Mouse (Mus musculus) limb, embryonic 11.5 days (tissue): ENCODE data around the gene Pid1. TPM values are rescaled to one million over a fixed set of nuclear protein-coding genes. Genes with fewer than 3 reads are reported as not detected.

Experiments used
- ATAC-seq: fragments of 200-750 bp; cut with Nextera tagmentation; 2 replicates; pipeline ENCODE4 v1.8.0; 2017; ENCODE audit warnings: low read depth; ENCODE audit not compliant: insufficient number of reproducible peaks, low FRiP score, low TSS enrichment
- DNase-seq: peaks from one replicate; pipeline ENCODE4 v3.0.0-alpha.2; 2015; ENCODE audit warnings: low spot score
- H3K27ac ChIP-seq: fragments of 300-500 bp; sonication (generic); replicated peaks from 2 replicates; pipeline ENCODE4 v1.5.1; 2014; ENCODE audit warnings: low read depth, mild to moderate bottlenecking, low read length
- H3K27me3 ChIP-seq: fragments of 300-500 bp; sonication (generic); 2 replicates; pipeline ENCODE4 v1.6.1; 2014; ENCODE audit warnings: mild to moderate bottlenecking, low read length, mixed read lengths; ENCODE audit not compliant: control insufficient read depth, insufficient read depth
- H3K36me3 ChIP-seq: fragments of 300-500 bp; sonication (generic); 2 replicates; pipeline ENCODE4 v1.6.1; 2014; ENCODE audit warnings: mild to moderate bottlenecking, low read length, moderate library complexity, mixed read lengths; ENCODE audit not compliant: control insufficient read depth, insufficient read depth
- H3K4me1 ChIP-seq: fragments of 300-500 bp; sonication (generic); 2 replicates; pipeline ENCODE4 v1.6.1; 2014; ENCODE audit warnings: low read length, mixed read lengths; ENCODE audit not compliant: control insufficient read depth, insufficient read depth
- H3K4me2 ChIP-seq: fragments of 300-500 bp; sonication (generic); 2 replicates; pipeline ENCODE4 v1.6.1; 2014; ENCODE audit warnings: low read depth, mild to moderate bottlenecking, moderate library complexity; ENCODE audit not compliant: severe bottlenecking
- H3K4me3 ChIP-seq: fragments of 300-500 bp; sonication (generic); 2 replicates; pipeline ENCODE4 v1.5.1; 2014; ENCODE audit warnings: low read depth, low read length
- H3K9ac ChIP-seq: fragments of 300-500 bp; sonication (generic); 2 replicates; pipeline ENCODE4 v1.6.1; 2014; ENCODE audit warnings: mild to moderate bottlenecking, low read length
- H3K9me3 ChIP-seq: fragments of 300-500 bp; sonication (generic); 2 replicates; pipeline ENCODE4 v1.6.1; 2016; ENCODE audit warnings: low read length; ENCODE audit not compliant: control insufficient read depth
- WGBS: fragments of 180-500 bp; shearing (Covaris S2); extraction: QIAGEN DNeasy Blood & Tissue Kit; methylation state at CpG from one replicate; pipeline ENCODE4 v1.1.7; 2014; 5-methylcytosine and 5-hydroxymethylcytosine counted together
- polyA plus RNA-seq: library from polyadenylated mRNA; unstranded; fragments of >200 nt; fragmentation: Nextera tagmentation; extraction: Ambion mirVana; gene quantifications from 2 replicates; pipeline ENCODE4 v1.2.1, GENCODE M21; 2014

Gene Pid1
- 7.6 and 8.5 TPM in 2 replicates for polyA plus RNA-seq

- Histone ChIP-seq H3K9me3 (no peaks in the 10 kb centered on the region), H3K27ac (no peak within 1 kb of the TSS), H3K4me1 (no peaks in the 10 kb centered on the region), H3K36me3 (no peaks in the 10 kb centered on the region), H3K4me3 (no peak within 1 kb of the TSS), H3K27me3 (no peaks in the 10 kb centered on the region), H3K4me2 (no peak within 1 kb of the TSS), H3K9ac (no peak within 1 kb of the TSS)
- ATAC-seq (no peak), DNase-seq (no peak)
- 88% methylated on average over 8 of the region's 8 CpGs for WGBS
Measured at GRCm38 (mm10) chr1:84363967-84364366, at the start of gene Pid1. Gene Pid1, minus strand, starts transcription at chr1:84364180.

- no peak overlapping the region for H3K9ac ChIP-seq
- no peak overlapping the region for H3K4me3 ChIP-seq
- H3K4me1 ChIP-seq: no peaks in the 10 kb centered on the region
- no peaks in the 10 kb centered on the region for H3K36me3 ChIP-seq
- H3K9me3 ChIP-seq: no peaks in the 10 kb centered on the region
- H3K4me2 ChIP-seq: no peak overlapping the region
- 91% methylated on average over 2 of the region's 2 CpGs for WGBS
- H3K27me3 ChIP-seq: no peaks in the 10 kb centered on the region
- DNase-seq (no peak), ATAC-seq (no peak)
- no peak overlapping the region for H3K27ac ChIP-seq
Measured at GRCm38 (mm10) chr1:84409514-84409913, 45.5 kb upstream of the Pid1 start.

- Histone ChIP-seq H3K9me3 (no peaks in the 10 kb centered on the region), H3K36me3 (no peaks in the 10 kb centered on the region), H3K27me3 (no peaks in the 10 kb centered on the region), H3K9ac (no peak overlapping the region), H3K4me2 (no peak overlapping the region), H3K27ac (no peak overlapping the region), H3K4me1 (no peaks in the 10 kb centered on the region), H3K4me3 (no peak overlapping the region)
- DNase-seq (no peak), ATAC-seq (no peak)
- WGBS: 88% methylated on average over 2 of the region's 2 CpGs
Measured at GRCm38 (mm10) chr1:84408873-84409272, 44.9 kb upstream of the Pid1 start.

GRCm38 (mm10) chr1:84406891-84407290 lies 42.9 kb upstream of the Pid1 start:
- DNase-seq (no peak), ATAC-seq (no peak)
- Histone ChIP-seq H3K4me2 (no peak overlapping the region), H3K9me3 (no peaks in the 10 kb centered on the region), H3K27ac (no peak overlapping the region), H3K27me3 (no peaks in the 10 kb centered on the region), H3K36me3 (no peaks in the 10 kb centered on the region), H3K4me3 (no peak overlapping the region), H3K9ac (no peak overlapping the region), H3K4me1 (no peaks in the 10 kb centered on the region)
- WGBS: 83% methylated on average over 4 of the region's 4 CpGs

GRCm38 (mm10) chr1:84405551-84406290 lies 41.7 kb upstream of the Pid1 start:
- no peak overlapping the region for H3K9ac ChIP-seq
- ATAC-seq (no peak), DNase-seq (no peak)
- no peak overlapping the region for H3K4me2 ChIP-seq
- no peaks in the 10 kb centered on the region for H3K4me1 ChIP-seq
- 82% methylated on average over 5 of the region's 5 CpGs for WGBS
- no peaks in the 10 kb centered on the region for H3K36me3 ChIP-seq
- H3K27me3 ChIP-seq: no peaks in the 10 kb centered on the region
- no peaks in the 10 kb centered on the region for H3K9me3 ChIP-seq
- H3K4me3 ChIP-seq: no peak overlapping the region
- H3K27ac ChIP-seq: no peak overlapping the region

- Histone ChIP-seq H3K9ac (no peak overlapping the region), H3K9me3 (no peaks in the 10 kb centered on the region), H3K4me3 (no peak overlapping the region), H3K27ac (no peak overlapping the region), H3K4me2 (no peak overlapping the region), H3K27me3 (no peaks in the 10 kb centered on the region), H3K36me3 (no peaks in the 10 kb centered on the region), H3K4me1 (no peaks in the 10 kb centered on the region)
- no peak for DNase-seq
- no peak for ATAC-seq
- WGBS: 55% methylated on average over 12 of the region's 12 CpGs
Measured at GRCm38 (mm10) chr1:84404880-84405279, 40.9 kb upstream of the Pid1 start.

- ATAC-seq: no peak
- Histone ChIP-seq H3K27ac (no peak overlapping the region), H3K9me3 (no peaks in the 10 kb centered on the region), H3K36me3 (no peaks in the 10 kb centered on the region), H3K4me3 (no peak overlapping the region), H3K4me1 (no peaks in the 10 kb centered on the region), H3K4me2 (no peak overlapping the region), H3K9ac (no peak overlapping the region), H3K27me3 (no peaks in the 10 kb centered on the region)
- DNase-seq: no peak
- 86% methylated on average over 1 of the region's 1 CpGs for WGBS
Measured at GRCm38 (mm10) chr1:84402154-84402553, 38.2 kb upstream of the Pid1 start.

- Histone ChIP-seq H3K9ac (no peak overlapping the region), H3K27ac (no peak overlapping the region), H3K27me3 (no peaks in the 10 kb centered on the region), H3K4me3 (no peak overlapping the region), H3K4me2 (no peak overlapping the region), H3K9me3 (no peaks in the 10 kb centered on the region), H3K4me1 (no peaks in the 10 kb centered on the region), H3K36me3 (no peaks in the 10 kb centered on the region)
- DNase-seq (no peak), ATAC-seq (no peak)
- 89% methylated on average over 3 of the region's 3 CpGs for WGBS
Measured at GRCm38 (mm10) chr1:84399671-84400070, 35.7 kb upstream of the Pid1 start.

- Histone ChIP-seq H3K9me3 (no peaks in the 10 kb centered on the region), H3K4me1 (no peaks in the 10 kb centered on the region), H3K27ac (no peak overlapping the region), H3K36me3 (no peaks in the 10 kb centered on the region), H3K4me2 (no peak overlapping the region), H3K4me3 (no peak overlapping the region), H3K27me3 (no peaks in the 10 kb centered on the region), H3K9ac (no peak overlapping the region)
- 95% methylated on average over 4 of the region's 4 CpGs for WGBS
- DNase-seq: no peak
- no peak for ATAC-seq
Measured at GRCm38 (mm10) chr1:84399118-84399517, 35.1 kb upstream of the Pid1 start.
